Mouse (Mus musculus) heart, adult 8-10 months (tissue): ENCODE measurements around the gene Rhoh. TPM values are rescaled to one million over a fixed set of nuclear protein-coding genes. Genes with fewer than 3 reads are reported as not detected.

Source experiments
- DNase-seq: peaks from one replicate; pipeline ENCODE4 v3.0.0; 2022; ENCODE audit warnings: low spot score
- total RNA-seq, 4 experiments: library from RNA; stranded (reverse); gene quantifications; 2 replicates each; pipeline ENCODE4 v1.2.4; 2022

The Rhoh gene
- total RNA-seq, 4 experiments from 2014 or later: 0.28 to 0.47 (median 0.36) TPM

DNA sequence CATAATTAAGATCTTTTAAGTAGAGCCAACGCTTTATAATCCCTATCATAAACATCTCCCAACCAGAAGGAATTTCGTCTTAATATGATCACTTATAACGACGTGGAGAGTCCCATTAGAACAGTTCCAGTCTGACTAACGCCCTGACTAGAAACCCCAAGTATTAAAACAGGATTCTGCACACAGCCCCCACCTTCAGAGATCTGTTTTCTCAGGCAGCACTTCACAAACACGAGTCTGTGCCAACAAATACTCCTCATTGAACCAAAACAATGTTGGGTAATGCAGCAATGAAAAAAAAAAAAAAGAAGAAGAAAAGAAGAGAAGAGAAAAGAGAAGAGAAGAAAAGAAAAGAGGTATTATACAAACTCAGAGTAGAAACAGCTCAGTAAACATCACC is 1.6 kb upstream of the Rhoh start:
- DNase-seq: no peak

DNA sequence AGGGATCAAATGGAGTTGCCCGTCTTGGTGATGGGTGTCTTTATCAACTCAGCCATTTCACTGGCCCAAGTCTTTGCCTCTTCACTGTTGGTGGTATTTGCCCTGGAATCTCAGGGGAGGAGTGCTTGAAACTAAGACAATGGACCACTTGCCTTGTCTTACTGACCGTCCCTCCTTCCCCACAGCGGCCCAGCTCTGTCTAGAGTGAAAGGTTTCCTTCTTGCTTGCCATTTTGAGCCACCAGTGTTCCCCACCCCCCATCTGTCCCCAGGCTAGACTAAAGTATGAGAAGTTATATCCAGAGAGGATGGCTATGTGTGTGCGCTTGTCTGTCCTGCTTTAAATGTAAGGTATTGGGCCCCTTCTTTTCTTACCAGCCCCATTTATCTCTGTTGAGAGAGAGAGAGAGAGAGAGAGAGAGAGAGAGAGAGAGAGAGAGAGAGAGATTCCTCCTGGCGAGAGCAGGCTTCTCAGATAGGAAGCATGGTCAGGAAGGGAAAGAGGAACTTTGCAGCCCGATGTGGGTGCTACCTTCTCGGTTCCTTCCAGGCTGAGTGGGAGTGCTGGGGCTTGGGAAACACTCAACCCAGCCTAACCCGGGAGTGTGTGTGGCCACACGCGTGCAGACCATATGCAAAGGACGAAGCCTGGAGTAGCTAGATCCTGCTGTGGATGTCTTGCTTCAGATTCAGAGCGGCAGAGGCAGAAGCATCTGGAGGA is 572 bp upstream of the Rhoh start:
- DNase-seq: peak; percentile 22

DNA sequence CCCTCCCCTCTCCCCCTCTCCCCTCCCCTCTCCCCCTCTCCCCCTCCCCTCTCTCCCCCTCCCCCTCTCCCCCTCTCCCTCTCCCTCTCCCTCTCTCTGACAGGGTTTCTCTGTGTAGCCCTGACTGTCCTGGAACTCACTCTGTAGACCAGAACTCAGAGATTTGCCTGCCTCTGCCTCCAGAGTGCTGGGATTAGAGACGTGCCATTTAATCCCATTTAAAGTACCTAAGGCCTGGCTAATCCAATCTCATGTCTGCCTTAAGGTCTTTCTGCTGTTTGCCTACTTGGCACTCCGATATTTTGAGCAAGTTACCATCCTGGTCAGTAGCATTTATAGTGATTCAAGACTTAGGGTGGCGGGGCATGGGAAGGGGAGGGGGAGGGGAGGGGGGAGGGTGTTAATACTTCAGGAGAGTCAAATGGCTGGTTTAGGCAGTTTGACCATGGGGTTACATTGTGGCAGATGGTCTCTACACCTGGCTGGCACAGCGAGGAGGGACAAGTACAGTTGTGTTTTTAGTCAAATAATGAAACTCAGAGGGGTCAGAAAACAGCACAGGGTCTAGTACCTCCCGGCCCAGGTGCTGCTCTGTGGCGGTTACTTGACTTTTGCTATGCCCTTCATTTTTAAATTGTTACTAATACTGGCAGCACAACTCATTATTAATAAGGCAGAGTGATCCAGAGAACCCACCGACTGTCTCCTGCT is 1.4 kb downstream of the Rhoh start:
- no peak for DNase-seq

DNA sequence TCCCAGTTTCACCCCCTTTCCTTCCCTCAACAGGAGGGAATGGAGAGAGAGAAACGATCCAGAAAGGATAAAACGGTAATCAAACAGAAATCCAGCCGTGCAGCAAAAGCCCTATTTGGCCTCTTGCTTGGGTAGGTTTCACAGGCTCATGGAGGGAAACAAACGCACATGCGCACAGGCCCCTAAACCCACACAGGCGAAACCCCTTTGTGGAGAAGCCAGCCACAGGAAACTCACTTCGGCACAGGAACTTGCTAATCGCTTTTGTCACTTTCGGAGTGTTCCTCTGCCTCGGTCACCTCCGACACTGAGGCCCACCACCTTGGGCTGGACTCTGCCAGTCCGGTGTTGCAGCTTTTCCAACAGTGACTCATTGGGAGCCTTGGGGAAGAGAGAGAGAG is 2.3 kb downstream of the Rhoh start:
- DNase-seq: peak; percentile 42

DNA sequence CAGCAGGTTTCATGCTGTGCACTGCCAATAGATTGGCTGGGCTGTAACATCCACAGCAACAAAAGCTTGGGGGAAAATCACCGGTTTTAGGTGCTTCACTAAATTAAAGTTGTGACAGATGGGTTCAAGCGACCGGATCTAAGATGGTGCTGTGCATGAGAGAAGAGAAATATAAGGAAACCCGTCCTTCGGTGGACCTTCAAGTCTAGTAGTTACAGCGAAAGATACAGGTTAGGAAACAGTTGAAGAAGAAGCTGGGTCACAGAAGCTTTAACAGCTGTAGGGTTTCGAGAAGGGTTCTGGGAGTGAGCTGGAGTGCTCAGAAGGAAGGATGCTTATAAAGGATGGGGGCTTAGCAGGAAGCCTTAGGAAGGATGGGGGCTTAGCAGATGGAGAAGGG is 3.5 kb downstream of the Rhoh start:
- DNase-seq: no peak

DNA sequence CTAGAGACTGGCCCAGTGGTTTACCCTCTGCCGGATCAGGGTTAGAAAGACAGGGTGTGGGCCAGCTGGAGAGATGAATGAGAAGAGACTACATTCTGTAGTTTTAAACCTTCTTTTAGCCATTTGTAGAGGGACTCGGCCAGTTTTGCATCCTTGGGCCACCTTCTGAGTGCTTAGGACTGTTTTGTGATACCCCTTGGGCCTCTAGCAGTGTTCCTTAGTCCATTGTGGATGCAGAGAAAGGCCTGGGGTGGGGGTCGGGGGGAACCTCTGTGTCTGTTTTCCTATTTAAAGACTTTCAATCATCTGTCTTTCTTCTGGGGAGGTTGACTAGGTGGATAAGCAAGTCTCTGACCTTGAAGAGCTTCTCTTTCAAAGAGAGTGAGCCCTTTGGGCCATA is 3.9 kb downstream of the Rhoh start:
- no peak for DNase-seq

DNA sequence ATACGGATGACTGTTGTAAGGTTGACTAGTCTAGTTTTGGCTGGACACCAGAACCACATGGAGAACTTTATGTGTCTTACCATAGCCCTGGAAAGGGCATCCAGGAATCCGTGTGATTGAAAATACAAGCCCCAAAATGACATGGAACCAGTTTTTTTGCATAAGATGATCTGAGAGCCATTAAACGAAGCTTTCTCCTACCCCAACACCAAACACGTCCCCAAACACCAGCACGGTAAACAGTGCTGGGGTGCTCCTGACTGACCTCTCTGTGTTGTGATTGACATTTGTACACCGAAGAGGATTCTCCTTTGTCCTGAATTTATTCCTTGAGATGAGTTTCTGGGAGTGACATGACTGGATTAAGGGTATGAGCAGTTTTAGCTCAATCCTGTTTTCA is 5.6 kb downstream of the Rhoh start:
- no peak for DNase-seq

DNA sequence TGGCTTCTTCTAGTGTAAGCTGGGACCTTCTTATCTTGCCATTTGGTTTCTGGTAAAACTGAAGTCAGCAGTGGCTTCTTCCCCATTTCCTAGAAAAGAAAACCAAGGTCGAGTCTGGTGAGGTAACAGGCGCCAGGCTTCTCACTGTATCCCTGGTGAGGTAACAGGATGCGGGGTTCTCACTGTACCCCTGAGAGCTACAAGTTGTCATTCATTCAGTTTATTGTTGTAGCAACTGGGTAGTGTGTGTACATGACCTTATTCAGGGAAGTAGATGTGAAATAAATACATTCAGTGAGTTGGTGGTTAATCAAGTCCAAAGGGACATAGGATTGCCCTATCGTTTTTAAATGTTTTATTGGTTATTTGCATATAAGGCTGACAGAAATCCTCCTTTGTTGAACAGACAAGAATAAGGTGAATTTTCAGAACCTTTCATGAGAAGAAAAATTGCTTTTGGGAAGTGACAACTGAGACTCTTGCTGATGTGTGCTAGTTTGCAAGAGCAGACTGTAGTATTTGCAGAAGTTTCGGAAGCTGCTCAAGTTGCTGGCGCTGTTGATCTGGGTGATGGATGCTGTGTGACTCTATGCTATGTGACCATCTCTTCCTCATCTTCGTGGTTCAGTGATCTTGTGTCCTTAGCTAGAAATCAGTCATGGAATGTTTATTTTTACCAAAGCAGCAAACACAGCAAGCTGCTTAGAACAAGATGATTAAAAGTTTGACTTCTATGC is 6.5 kb downstream of the Rhoh start:
- peak; percentile 10 for DNase-seq

DNA sequence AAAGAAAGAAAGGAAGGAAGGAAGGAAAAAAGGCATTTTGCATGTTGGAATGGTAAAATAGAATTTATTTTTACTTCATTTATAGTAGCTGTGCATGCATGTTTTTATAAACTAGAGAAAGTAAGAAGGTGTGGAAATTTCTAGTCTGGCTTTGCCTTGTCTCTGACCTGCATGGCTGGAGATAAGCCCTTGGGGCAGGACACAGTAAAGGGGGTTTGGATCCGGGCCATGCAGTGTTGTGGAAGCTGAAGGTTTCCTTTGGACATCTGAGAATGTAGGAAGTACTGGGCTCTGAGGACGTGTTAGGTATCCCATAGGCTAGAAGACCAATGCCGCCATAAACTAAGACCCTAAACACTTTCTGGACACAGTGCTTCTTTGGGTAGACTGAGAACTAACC is 7.4 kb downstream of the Rhoh start:
- DNase-seq: no peak

DNA sequence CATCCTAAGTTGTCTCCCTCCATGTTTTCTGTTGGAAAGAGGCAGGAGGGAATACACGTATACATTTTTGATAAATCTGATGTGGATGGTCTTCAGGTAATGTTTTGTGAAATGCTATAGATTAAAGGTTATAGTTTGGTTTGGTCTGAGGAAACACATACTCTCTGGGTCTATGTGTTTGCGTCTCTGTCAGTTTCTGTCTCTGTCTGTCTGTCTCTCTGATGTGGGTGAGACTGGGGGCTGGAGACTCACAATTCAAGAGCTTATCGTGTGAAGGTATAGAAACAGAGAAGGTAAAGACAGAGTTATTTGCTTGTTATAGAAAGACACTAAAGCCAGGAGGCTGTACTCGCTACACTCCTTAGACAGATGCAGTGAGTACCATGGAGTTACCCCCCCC is 8.6 kb downstream of the Rhoh start:
- no peak for DNase-seq

DNA sequence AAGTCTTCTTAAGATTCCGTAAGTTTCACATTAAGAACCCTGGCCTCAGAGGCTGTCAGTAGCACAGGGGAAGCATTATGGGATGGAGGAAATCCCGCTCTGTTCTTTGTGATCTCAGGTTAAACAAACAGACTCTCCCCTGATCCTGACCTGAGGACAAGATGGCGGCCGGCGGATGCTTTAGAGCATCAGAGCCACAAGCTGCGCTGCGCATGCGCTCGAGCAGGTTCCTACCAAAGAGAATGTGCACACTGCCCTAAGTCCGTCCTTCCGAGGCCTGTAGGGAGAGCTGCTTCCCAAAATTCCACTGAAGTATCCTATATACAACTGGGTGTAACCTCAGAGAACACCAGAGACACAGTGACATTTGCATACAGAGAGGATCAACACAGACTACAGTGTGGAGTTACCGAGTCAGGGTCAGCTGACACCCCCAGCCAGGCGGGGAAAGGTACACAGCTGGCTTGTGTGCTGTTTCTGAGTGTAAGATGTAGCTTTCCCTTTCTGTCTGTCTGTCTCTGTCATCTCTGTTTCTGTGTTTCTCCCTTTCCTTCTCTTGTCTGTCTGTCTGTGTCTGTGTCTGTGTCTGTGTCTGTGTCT is 10.4 kb downstream of the Rhoh start:
- DNase-seq: no peak

DNA sequence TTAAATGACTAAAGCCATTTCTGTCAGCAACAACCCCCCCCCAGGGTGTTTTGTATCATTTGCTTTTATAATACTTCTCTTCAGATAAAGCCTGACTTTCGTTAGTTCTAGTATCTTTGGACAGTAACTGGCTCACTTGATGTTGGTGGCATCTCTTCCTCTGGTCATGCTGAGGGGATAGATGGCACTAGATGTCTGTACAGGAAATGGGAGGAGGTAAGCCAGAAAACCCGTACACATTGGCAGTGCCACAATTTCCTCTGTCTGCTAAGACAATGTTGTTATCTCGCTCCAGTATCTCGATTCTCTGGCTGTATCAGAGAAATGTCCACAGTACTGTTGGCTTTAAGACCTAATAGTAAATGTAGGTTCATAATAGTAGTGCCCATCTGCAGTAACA is 12.2 kb downstream of the Rhoh start:
- no peak for DNase-seq

DNA sequence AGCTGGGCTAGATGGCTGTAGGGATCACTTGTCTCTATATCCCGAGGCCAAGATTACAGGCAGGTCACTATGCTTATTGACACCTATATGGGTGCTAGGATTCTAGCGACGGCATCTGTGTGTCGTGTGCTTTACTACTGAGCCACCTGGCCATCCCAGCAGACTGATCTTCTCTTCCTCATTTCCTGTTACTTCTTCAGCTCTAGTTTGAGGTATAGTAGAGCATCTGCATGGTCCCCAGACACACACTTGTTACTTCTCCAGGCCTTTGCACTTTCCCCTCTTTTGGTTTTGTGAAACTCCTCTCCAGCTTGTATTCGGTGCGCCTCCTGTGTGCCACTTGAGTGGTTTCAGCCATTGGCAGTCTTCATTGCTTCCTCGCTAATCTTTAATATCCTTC is 14.3 kb downstream of the Rhoh start:
- no peak for DNase-seq

DNA sequence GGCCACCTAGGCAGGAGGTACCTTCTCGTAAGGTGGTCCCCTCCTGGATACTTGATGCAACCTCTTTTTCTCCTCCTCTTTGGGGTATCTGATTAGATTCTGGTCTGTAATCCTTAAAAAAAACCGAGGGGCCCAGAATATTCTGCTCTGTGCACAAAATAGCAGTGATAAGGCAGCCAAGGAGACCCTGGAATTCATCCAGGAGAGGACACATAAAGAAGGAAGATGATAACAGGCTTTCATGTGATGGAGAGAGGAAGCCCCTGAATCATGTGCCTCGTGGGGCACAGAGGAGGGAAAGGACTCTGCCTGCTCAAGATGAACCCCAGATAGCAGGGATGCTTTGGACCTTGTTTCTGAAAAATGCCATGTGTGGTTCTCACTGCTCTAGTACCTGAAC is 17.4 kb downstream of the Rhoh start:
- no peak for DNase-seq

DNA sequence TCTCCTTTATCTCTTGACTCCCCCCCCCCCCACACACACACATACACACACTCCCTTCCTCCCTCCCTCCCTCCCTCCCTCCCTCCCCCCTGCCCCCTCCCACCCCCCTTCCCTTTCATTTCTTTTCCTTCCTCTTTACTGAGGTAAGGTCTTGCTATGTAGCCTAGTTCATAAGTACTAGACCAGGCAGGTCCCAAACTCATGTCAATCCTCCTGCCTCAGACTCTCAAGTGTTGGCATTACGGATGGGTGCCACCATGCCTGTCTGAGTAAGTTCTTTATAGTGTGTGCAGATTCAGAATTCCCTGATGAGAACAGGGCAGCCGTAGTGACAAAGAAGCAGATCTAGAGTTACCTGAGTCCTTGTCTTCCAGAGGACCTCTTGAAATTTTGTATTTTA is 20.2 kb downstream of the Rhoh start:
- no peak for DNase-seq

DNA sequence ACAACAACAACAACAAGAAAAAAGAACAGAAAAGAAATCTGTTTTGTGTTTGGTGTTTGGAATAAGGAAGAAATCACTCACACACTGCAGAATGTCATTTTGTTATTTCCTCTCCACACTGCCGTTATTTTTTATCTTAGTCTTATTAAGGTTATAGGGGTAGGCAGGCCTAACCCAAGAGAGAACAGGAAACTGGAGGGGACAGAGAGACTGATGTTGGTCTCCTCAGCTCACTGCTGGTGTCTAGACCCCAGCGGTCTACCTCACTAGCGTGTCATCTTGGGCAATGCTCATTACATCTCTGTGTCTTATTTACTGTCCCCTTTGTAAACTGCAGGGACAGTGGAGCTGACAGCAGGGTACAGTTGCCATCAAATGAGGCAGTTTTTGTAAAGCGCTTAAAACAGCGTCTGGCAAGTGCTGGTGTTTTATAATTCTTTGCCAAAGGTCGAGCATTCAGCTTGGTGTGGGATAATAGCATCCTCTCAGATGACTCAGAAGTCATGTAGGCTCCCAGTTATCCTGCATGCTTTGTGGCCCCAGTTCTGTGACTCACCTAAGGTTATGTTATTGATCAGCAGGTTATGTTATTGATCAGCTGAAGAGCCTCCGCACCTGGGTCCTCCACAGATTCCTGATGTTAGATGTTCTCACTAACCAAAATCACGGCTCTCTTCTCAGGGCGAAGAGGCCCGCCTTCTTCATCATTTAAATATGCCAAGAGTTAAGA is 21.6 kb downstream of the Rhoh start:
- DNase-seq: no peak

DNA sequence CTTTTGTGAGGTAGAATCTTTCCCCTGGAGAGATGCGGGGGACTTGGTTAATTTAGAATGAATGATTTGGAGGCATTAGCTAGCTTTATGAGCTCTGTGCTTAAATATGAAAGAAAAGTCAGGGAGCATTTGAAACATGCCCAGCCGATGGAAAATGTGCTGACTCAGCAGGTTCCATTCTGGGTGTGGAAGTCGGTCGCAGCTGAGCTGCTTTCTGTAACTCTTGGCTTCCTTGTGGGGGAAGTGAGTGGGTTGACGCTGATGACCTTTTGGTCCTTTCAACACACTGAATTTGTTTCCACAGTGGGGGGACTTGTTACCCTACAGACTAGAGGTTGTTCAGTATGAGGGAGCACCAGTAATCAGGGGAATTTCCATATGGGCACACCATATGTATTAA is 22.3 kb downstream of the Rhoh start:
- DNase-seq: no peak

DNA sequence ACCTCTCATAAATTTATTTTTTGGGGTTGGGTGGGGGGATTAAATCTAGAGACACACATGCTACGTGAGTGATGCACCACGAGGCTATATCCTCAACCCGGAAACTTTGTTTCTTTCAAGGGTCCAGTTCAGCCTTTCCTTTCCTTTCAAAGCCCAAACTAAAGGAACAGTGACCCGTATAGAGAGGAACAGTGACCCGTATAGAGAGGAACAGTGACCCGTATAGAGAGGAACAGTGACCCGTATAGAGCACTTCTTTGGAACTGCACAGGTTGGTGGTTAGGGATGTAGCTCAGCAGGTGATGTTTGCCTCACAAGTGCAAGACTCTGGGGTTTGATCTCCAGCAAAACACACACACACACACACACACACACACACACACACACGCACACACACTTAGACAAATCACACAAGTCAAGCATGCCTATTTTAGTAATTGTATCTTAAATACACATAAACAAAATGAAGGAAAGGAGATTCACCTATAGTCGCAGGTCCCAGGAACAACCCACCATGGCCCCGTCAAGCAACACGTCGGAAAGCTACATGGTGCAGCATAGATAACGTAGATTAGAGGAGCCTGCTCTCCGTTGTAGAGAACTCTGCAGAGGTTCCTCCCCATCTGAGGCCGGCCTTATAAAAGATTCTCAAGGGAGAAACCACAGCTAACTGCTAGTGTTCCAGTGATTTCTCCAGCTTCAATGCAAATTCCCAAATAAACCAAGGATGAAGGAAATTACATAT is 24.9 kb downstream of the Rhoh start:
- DNase-seq: no peak

DNA sequence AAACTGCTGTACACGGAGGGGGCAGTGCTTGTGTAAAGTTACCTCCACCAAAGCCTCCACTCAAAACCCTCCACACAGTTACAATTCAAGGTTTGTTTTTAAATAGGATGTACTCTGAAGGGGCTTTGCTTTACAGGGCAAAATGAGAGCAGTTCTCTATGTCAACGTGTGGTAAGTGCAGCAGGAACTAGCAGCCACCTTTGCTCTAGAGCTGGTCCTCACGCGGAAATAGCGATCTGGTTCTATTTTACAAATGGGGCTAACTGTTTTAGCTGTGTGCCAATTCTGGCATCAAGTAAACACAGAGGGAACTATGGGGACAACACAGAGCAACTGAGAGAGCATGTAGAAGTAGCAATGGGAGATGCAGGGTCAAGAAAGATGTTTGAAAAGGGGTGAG is 27.1 kb downstream of the Rhoh start:
- DNase-seq: no peak

DNA sequence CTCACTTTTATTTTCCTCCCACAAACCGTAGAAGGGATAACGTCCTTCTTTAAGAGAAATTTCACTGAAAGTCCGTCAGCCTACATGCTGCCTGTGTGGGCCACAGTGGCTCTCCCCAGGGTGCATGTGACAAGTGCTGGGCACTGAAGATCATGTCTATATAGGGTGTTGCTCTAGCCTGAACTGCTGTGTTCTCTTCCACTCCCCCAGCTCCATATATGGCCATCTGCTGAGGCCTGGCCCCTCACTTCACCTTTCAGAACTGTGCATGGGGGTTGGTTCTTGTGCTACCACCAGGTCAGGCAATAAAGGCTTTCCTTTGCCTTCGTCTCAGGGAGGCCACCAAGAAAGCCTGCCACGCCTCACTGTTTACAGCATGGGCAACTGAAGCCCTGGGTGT is 28.0 kb downstream of the Rhoh start:
- no peak for DNase-seq

DNA sequence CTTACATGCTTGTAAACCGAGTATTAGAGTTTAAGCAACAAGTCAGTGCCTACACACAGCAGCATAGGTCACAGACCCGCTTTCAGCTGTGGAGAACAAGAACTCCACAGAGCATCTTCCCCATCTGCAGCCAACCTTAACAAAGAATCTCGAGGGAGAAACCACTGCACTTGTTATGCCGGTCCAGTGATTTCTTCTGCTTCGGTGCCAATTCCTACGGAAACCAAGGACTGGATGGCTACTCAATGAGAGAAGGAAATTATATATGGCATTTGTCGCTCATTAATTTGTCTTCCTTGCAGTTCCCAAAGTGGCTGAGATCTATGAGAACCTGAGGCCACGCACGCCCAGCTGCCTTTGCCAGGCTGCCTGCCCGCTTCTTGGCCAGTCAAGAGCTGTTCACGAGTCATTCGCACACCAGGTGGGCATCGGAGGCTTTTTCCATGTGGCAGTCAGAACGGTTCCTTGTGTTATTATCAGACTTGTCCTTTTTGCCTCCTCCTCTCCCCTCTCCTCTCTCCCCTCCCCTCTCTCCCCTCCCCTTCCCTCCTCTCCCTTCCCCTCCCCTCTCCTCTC is 30.3 kb downstream of the Rhoh start:
- DNase-seq: no peak
